In genomic region chr11:94692502-94692901, GRCm38 (mm10) we compare ENCODE assay signal across 11 mouse cellular contexts. TPM values are rescaled to one million over a fixed set of nuclear protein-coding genes. Genes with fewer than 3 reads are reported as not detected.
"Had no signal": no experiment of that assay in that cellular context is flagged by ENCODE, and none has a peak within 500 bp of the region (broad histone marks: within the 10 kb centered on the region; RNA-seq: fewer than 3 reads in every experiment).

No protein-coding gene starts in this region.

RNA-seq across cellular contexts. Expression of gene Gm11541, which starts 11.8 kb away (rescaled TPM):
- total RNA-seq: neutrophil, adult 5-6 weeks had no signal
- polyA plus RNA-seq: neural tube, embryonic 14.5 days; neural tube, embryonic 15.5 days; small intestine, adult 2 months; spleen, adult 2 months; testis, adult 2 months; thymus, adult 2 months; urinary bladder, adult 2 months had no signal

RNA-seq across cellular contexts. Expression of gene Cdc34b, which starts 49.1 kb away (rescaled TPM):
- total RNA-seq: neutrophil, adult 5-6 weeks had no signal
- polyA plus RNA-seq: neural tube, embryonic 13.5 days; neural tube, embryonic 14.5 days; neural tube, embryonic 15.5 days; spleen, adult 2 months; stomach, embryonic 14.5 days; stomach, postnatal 0 days; thymus, adult 2 months had no signal
